Mouse (Mus musculus) liver, adult 2 months (tissue): ENCODE measurements at regions not wholly inside any gene's neighbourhood (a gene's known extent, or its start where the extent isn't known, plus 50 kb on each side); places are given as distances from the start of the nearest gene placed in this dataset.

Source experiments
- DNase-seq: peaks from one replicate; pipeline ENCODE4 v3.0.0-alpha.2; 2011; ENCODE audit warnings: low read depth, low spot score; ENCODE audit errors: extremely low read depth
- H3K27ac ChIP-seq: fragments of 200-500 bp; replicated peaks from 2 replicates; pipeline ENCODE4 v1.5.1; 2012; ENCODE audit warnings: low read depth, mild to moderate bottlenecking, control low read depth, inconsistent platforms, low read length; ENCODE audit not compliant: insufficient read depth
- H3K27me3 ChIP-seq: fragments of 200-500 bp; 2 replicates; pipeline ENCODE4 v1.6.1; 2012; ENCODE audit warnings: mild to moderate bottlenecking, moderate library complexity, low read length, inconsistent platforms; ENCODE audit not compliant: control insufficient read depth, insufficient read depth
- H3K36me3 ChIP-seq: fragments of 200-500 bp; 2 replicates; pipeline ENCODE4 v1.6.1; 2012; ENCODE audit warnings: low read length, inconsistent platforms; ENCODE audit not compliant: control insufficient read depth, insufficient read depth
- H3K4me1 ChIP-seq: fragments of 200-500 bp; 2 replicates; pipeline ENCODE4 v1.6.1; 2011; ENCODE audit warnings: low read length; ENCODE audit not compliant: control insufficient read depth, insufficient read depth
- H3K4me3 ChIP-seq: fragments of 200-500 bp; 2 replicates; pipeline ENCODE4 v1.5.1; 2011; ENCODE audit warnings: low read depth, mild to moderate bottlenecking, control low read depth, low read length, moderate library complexity; ENCODE audit not compliant: insufficient read depth
- H3K79me2 ChIP-seq: fragments of 200-500 bp; 2 replicates; pipeline ENCODE4 v1.6.1; 2012; ENCODE audit warnings: inconsistent platforms, mild to moderate bottlenecking, low read length, moderate library complexity; ENCODE audit not compliant: control insufficient read depth, insufficient read depth
- H3K9ac ChIP-seq: fragments of 200-500 bp; 2 replicates; pipeline ENCODE4 v1.6.1; 2012; ENCODE audit warnings: low read depth, mild to moderate bottlenecking, control low read depth, inconsistent platforms, low read length
- CTCF ChIP-seq: fragments of 200-500 bp; IDR thresholded peaks from 2 replicates; pipeline ENCODE4 v1.5.1; 2011; ENCODE audit warnings: low read depth, low read length, control low read depth
- POLR2A ChIP-seq: fragments of 200-500 bp; IDR thresholded peaks from 2 replicates; pipeline ENCODE4 v1.6.1; 2011; ENCODE audit warnings: low read length, control low read depth; ENCODE audit not compliant: insufficient read depth; ENCODE audit errors: extremely low read depth
- WGBS: fragments of 180-500 bp; shearing (Covaris S2); methylation state at CpG from one replicate; pipeline ENCODE4 v1.1.7; 2018; 5-methylcytosine and 5-hydroxymethylcytosine counted together

GRCm38 (mm10) chr3:131802841-131803240, 238.3 kb downstream of the Papss1 start:
- WGBS: 70% methylated on average over 7 of the region's 7 CpGs
- Histone ChIP-seq H3K79me2 (no peaks in the 10 kb centered on the region), H3K27ac (no peak overlapping the region), H3K27me3 (no peaks in the 10 kb centered on the region), H3K9ac (no peak overlapping the region), H3K4me1 (no peaks in the 10 kb centered on the region), H3K4me3 (no peak overlapping the region), H3K36me3 (no peaks in the 10 kb centered on the region)
- no peak for DNase-seq
- TF ChIP-seq CTCF (no peak), POLR2A (no peak)

DNA sequence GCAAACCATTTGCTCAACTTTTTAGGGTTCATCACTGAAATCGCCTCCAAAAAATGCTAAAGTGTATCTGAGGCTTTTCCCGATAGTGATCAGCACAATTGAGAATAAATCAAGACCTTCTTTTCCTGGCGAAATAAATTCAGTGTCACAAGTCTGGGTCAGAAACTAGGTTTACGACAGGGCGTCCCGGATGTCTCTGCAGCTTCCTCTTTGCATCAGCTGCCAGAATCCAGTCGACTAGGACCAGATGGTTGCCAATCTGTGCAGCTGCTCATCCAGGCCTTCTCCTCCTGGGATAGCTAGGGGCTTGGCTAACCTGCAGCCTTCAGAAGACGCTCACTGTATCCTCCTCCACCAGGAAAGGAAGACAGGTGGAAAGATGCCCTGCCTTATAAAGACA, 243.6 kb downstream of the Papss1 start:
- 63% methylated on average over 8 of the region's 8 CpGs for WGBS
- H3K4me3 ChIP-seq: no peak overlapping the region
- TF ChIP-seq CTCF: no peak
- TF ChIP-seq POLR2A: no peak
- H3K27me3 ChIP-seq: no peaks in the 10 kb centered on the region
- H3K9ac ChIP-seq: no peak overlapping the region
- H3K27ac ChIP-seq: no peak overlapping the region
- H3K4me1 ChIP-seq: no peaks in the 10 kb centered on the region
- H3K79me2 ChIP-seq: no peaks in the 10 kb centered on the region
- no peaks in the 10 kb centered on the region for H3K36me3 ChIP-seq
- no peak for DNase-seq

- 47% methylated on average over 6 of the region's 6 CpGs for WGBS
- no peaks in the 10 kb centered on the region for H3K36me3 ChIP-seq
- no peak overlapping the region for H3K9ac ChIP-seq
- DNase-seq: no peak
- no peaks in the 10 kb centered on the region for H3K27me3 ChIP-seq
- H3K79me2 ChIP-seq: no peaks in the 10 kb centered on the region
- no peak for TF ChIP-seq CTCF
- TF ChIP-seq POLR2A: no peak
- no peak overlapping the region for H3K4me3 ChIP-seq
- no peak overlapping the region for H3K27ac ChIP-seq
- no peaks in the 10 kb centered on the region for H3K4me1 ChIP-seq
Observed at GRCm38 (mm10) chr3:131812968-131813367, 248.4 kb downstream of the Papss1 start.

- Histone ChIP-seq H3K4me1 (no peaks in the 10 kb centered on the region), H3K79me2 (no peaks in the 10 kb centered on the region), H3K36me3 (no peaks in the 10 kb centered on the region), H3K9ac (no peak overlapping the region), H3K27ac (no peak overlapping the region), H3K27me3 (no peaks in the 10 kb centered on the region), H3K4me3 (no peak overlapping the region)
- TF ChIP-seq CTCF (no peak), POLR2A (no peak)
- 69% methylated on average over 1 of the region's 1 CpGs for WGBS
- DNase-seq: no peak
Observed at GRCm38 (mm10) chr3:131818806-131819205, 254.2 kb downstream of the Papss1 start.

GRCm38 (mm10) chr3:131857442-131857841, 227.7 kb upstream of the Dkk2 start:
- Histone ChIP-seq H3K27me3 (no peaks in the 10 kb centered on the region), H3K36me3 (no peaks in the 10 kb centered on the region), H3K79me2 (no peaks in the 10 kb centered on the region), H3K27ac (no peak overlapping the region), H3K4me1 (no peaks in the 10 kb centered on the region), H3K4me3 (no peak overlapping the region), H3K9ac (no peak overlapping the region)
- TF ChIP-seq POLR2A: no peak
- TF ChIP-seq CTCF: no peak
- no peak for DNase-seq
- WGBS: 73% methylated on average over 2 of the region's 2 CpGs

DNA sequence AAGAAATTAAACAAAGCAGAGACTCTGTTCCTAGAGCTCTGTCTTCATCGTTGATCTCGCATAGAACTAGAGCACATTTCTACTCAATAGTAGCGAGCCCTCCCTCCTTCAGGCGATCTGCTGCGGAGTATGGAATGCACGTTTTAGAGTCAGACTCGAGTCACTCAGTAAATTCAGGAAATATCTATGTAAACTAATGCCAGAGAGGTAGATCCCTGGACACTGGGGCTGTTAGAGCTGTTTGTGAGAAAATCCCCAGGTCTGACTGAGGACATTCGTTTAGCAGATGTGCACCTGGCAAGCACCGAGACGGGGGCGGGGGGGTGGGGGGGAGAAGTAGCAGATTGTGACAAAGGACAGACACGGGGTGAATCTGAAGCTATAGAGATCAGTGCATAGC, 226.0 kb upstream of the Dkk2 start:
- H3K27ac ChIP-seq: no peak overlapping the region
- no peak overlapping the region for H3K4me3 ChIP-seq
- no peaks in the 10 kb centered on the region for H3K36me3 ChIP-seq
- no peak overlapping the region for H3K9ac ChIP-seq
- no peaks in the 10 kb centered on the region for H3K27me3 ChIP-seq
- DNase-seq: no peak
- H3K79me2 ChIP-seq: no peaks in the 10 kb centered on the region
- 79% methylated on average over 12 of the region's 12 CpGs for WGBS
- no peaks in the 10 kb centered on the region for H3K4me1 ChIP-seq
- no peak for TF ChIP-seq POLR2A
- no peak for TF ChIP-seq CTCF
